Mouse (Mus musculus): ENCODE data around the gene Timm8a1.

GRCm38 (mm10) chrX:134554425-134554824, 12.8 kb upstream of the Timm8a1 start:
- TF ChIP-seq GATA1 (IDR thresholded peaks at IDR 0.05; ENCODE audit: low read length), result no peak
- no peak for TF ChIP-seq TAL1 (IDR thresholded peaks at IDR 0.05; ENCODE audit: low read length)

Measured in erythroblast, embryonic 14.5 days (primary cell).